Mouse (Mus musculus) embryonic facial prominence, embryonic 13.5 days (tissue): ENCODE data around the gene Mtus2. TPM values are rescaled to one million over a fixed set of nuclear protein-coding genes. Genes with fewer than 3 reads are reported as not detected.
A peak's percentile ranks its signal among the peaks of the same experiment; 100 is the strongest.
"Not testable (repeated sequence)": the region's sequence is repeated elsewhere in the genome, so short reads cannot be mapped to it uniquely, and the experiment has no call there.

Source experiments
- ATAC-seq: fragments of 200-750 bp; cut with Nextera tagmentation; 2 replicates; pipeline ENCODE4 v1.8.0; 2017; ENCODE audit warnings: low read depth; ENCODE audit not compliant: insufficient number of reproducible peaks, insufficient read depth, low FRiP score, low TSS enrichment
- H3K27ac ChIP-seq: fragments of 300-500 bp; sonication (generic); 2 replicates; pipeline ENCODE4 v1.5.1; 2015; ENCODE audit warnings: moderate library complexity, mild to moderate bottlenecking, inconsistent platforms
- H3K27me3 ChIP-seq: fragments of 300-500 bp; sonication (generic); 2 replicates; pipeline ENCODE4 v1.6.1; 2015; ENCODE audit warnings: mild to moderate bottlenecking, inconsistent platforms
- H3K36me3 ChIP-seq: fragments of 300-500 bp; sonication (generic); 2 replicates; pipeline ENCODE4 v1.6.1; 2015; ENCODE audit warnings: mild to moderate bottlenecking, inconsistent platforms
- H3K4me1 ChIP-seq: fragments of 300-500 bp; sonication (generic); 2 replicates; pipeline ENCODE4 v1.6.1; 2015; ENCODE audit warnings: inconsistent platforms
- H3K4me2 ChIP-seq: fragments of 300-500 bp; sonication (generic); 2 replicates; pipeline ENCODE4 v1.6.1; 2015; ENCODE audit warnings: moderate library complexity, mild to moderate bottlenecking, inconsistent platforms
- H3K4me3 ChIP-seq: fragments of 300-500 bp; sonication (generic); 2 replicates; pipeline ENCODE4 v1.5.1; 2015; ENCODE audit warnings: mild to moderate bottlenecking, inconsistent platforms
- H3K9ac ChIP-seq: fragments of 300-500 bp; sonication (generic); 2 replicates; pipeline ENCODE4 v1.6.1; 2015; ENCODE audit warnings: mild to moderate bottlenecking, inconsistent platforms
- H3K9me3 ChIP-seq: fragments of 300-500 bp; sonication (generic); 2 replicates; pipeline ENCODE4 v1.6.1; 2016; ENCODE audit warnings: inconsistent platforms
- WGBS: fragments of 180-500 bp; shearing (Covaris S2); methylation state at CpG from one replicate; pipeline ENCODE4 v1.1.7; 2015; ENCODE audit warnings: mixed read lengths; 5-methylcytosine and 5-hydroxymethylcytosine counted together
- polyA plus RNA-seq: library from polyadenylated mRNA; unstranded; fragments of >200 nt; fragmentation: Nextera tagmentation; extraction: Ambion mirVana; gene quantifications from 2 replicates; pipeline ENCODE4 v1.2.1, GENCODE M21; 2015

Mtus2 gene
- polyA plus RNA-seq, 1 experiment from 2014 or later, result 8.1 TPM

DNA sequence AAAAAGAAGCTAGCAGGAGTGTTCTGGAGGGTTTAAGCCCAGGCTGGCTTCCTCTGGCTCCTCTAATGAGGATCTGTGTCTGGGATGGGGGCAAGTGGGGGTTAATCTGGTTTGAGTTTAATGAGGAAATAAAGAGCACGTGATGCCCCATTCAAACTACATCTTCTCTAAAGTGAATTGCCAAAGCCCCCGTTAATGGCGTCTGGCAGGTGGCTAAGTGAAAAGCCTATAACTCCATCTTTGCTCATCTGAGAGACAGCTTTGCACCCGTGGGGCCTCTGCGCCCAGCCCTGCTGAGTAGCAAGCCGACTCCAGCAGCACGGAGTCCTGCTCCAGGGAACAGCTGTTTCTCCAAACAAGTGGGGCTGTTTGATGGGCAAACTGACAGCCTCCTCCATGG, 332.8 kb downstream of the Mtus2 start:
- WGBS, result 67% methylated on average over 7 of the region's 7 CpGs
- Histone ChIP-seq H3K4me1 (no peaks in the 10 kb centered on the region), H3K36me3 (no peaks in the 10 kb centered on the region), H3K9me3 (peaks cover 5% of the 10 kb centered on the region; the same call in 1 of the 2 replicates), H3K27me3 (no peaks in the 10 kb centered on the region), H3K9ac (no peak overlapping the region), H3K27ac (no peak overlapping the region), H3K4me2 (no peak overlapping the region), H3K4me3 (no peak overlapping the region)
- no peak for ATAC-seq

DNA sequence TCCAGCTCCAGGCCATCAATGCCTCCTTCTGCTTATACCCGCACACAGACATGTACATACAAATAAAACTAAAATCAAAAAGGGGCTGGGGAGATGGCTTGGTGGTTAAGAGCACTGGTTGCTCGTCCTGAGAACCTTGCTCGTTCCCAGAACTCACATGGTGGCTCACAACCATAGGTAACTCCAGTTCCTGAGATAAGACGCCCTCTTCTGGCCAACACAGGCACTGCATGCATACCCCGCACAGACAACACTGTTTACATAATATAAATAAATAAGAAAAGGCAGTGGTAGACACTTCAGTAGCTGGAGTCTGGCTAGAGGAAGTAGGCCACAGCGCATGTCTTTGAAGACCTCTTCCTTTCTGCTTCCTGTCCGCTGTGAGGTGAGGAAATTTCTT, 335.7 kb downstream of the Mtus2 start:
- Histone ChIP-seq H3K4me1 (no peaks in the 10 kb centered on the region), H3K4me2 (no peak overlapping the region), H3K27me3 (no peaks in the 10 kb centered on the region), H3K9me3 (peaks cover 5% of the 10 kb centered on the region; the same call in 1 of the 2 replicates), H3K36me3 (no peaks in the 10 kb centered on the region), H3K4me3 (no peak overlapping the region), H3K9ac (no peak overlapping the region), H3K27ac (no peak overlapping the region)
- ATAC-seq, result no peak
- 81% methylated on average over 7 of the region's 7 CpGs for WGBS

DNA sequence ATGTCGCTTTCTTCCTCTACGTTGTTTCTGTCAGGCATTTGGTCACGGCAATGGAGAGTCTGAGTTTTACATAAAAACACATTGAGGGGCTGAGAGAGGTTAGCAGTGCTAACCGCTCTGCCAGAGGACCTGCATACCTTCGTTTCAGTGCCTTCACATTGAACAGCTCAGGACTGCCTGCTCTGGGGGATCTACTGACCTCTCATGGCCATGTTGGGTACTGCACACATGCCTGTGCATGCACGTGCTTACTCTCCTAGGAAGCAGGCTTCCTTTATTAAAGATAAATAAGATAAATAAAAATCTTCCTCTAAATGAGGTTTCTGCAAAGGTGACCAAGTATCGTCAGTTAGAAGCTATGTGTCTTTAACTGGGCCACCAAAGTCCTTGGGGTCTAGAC, 336.2 kb downstream of the Mtus2 start:
- 78% methylated on average over 7 of the region's 7 CpGs for WGBS
- no peak overlapping the region for H3K9ac ChIP-seq
- ATAC-seq, result no peak
- H3K4me2 ChIP-seq, result no peak overlapping the region
- H3K36me3 ChIP-seq, result no peaks in the 10 kb centered on the region
- H3K9me3 ChIP-seq, result peaks cover 5% of the 10 kb centered on the region; the same call in 1 of the 2 replicates
- no peaks in the 10 kb centered on the region for H3K4me1 ChIP-seq
- H3K4me3 ChIP-seq, result no peak overlapping the region
- no peak overlapping the region for H3K27ac ChIP-seq
- H3K27me3 ChIP-seq, result no peaks in the 10 kb centered on the region

DNA sequence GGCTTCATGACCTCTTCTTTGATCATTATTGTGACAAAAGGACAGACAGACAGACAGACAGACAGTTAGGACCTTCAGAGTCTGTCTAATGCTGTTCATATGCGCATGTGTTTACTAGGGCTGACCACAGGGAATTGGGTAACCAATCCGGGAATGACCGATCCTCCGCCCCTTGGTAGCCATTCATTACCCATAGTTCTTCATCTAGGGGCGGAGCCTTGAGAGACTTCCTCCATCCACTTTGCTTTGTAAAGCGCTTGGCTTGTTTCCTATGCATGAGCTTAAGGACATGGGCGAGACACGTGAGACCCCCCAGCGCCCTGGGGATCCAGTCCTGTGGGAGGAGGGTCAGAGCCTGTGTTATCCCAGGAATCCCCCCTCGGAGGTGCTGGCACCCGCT, 345.8 kb downstream of the Mtus2 start:
- peak overlapping the region; percentile 14; the same call in 1 of the 2 replicates for H3K4me2 ChIP-seq
- no peaks in the 10 kb centered on the region for H3K36me3 ChIP-seq
- no peak for ATAC-seq
- no peak overlapping the region for H3K4me3 ChIP-seq
- no peak overlapping the region for H3K27ac ChIP-seq
- H3K9me3 ChIP-seq, result no peaks in the 10 kb centered on the region
- 81% methylated on average over 11 of the region's 11 CpGs for WGBS
- H3K9ac ChIP-seq, result no peak overlapping the region
- H3K27me3 ChIP-seq, result no peaks in the 10 kb centered on the region
- no peaks in the 10 kb centered on the region for H3K4me1 ChIP-seq

GRCm38 (mm10) chr5:148304112-148304511, 347.0 kb downstream of the Mtus2 start:
- Histone ChIP-seq H3K36me3 (no peaks in the 10 kb centered on the region), H3K4me3 (no peak overlapping the region)
- WGBS, result 87% methylated on average over 2 of the region's 2 CpGs

GRCm38 (mm10) chr5:148310790-148311189, 353.7 kb downstream of the Mtus2 start:
- no peak for ATAC-seq
- Histone ChIP-seq H3K4me3 (no peak overlapping the region), H3K27ac (no peak overlapping the region), H3K9ac (no peak overlapping the region), H3K4me2 (no peak overlapping the region), H3K4me1 (no peaks in the 10 kb centered on the region), H3K9me3 (no peaks in the 10 kb centered on the region), H3K36me3 (no peaks in the 10 kb centered on the region), H3K27me3 (no peaks in the 10 kb centered on the region)
- 62% methylated on average over 10 of the region's 10 CpGs for WGBS

More at GRCm38 (mm10) chr5:148304112-148304511, 347.0 kb downstream of the Mtus2 start:
- H3K27me3 ChIP-seq, result no peaks in the 10 kb centered on the region
- no peak for ATAC-seq
- no peaks in the 10 kb centered on the region for H3K9me3 ChIP-seq
- no peak overlapping the region for H3K27ac ChIP-seq
- H3K4me2 ChIP-seq, result no peak overlapping the region
- H3K4me1 ChIP-seq, result no peaks in the 10 kb centered on the region
- H3K9ac ChIP-seq, result no peak overlapping the region

- Histone ChIP-seq H3K9me3 (no peaks in the 10 kb centered on the region), H3K4me1 (no peaks in the 10 kb centered on the region), H3K9ac (no peak overlapping the region), H3K27ac (no peak overlapping the region), H3K4me2 (no peak overlapping the region), H3K27me3 (no peaks in the 10 kb centered on the region), H3K36me3 (no peaks in the 10 kb centered on the region), H3K4me3 (no peak overlapping the region)
- 48% methylated on average over 2 of the region's 2 CpGs for WGBS
- no peak for ATAC-seq
Observed at GRCm38 (mm10) chr5:148312443-148312842, 355.3 kb downstream of the Mtus2 start.

DNA sequence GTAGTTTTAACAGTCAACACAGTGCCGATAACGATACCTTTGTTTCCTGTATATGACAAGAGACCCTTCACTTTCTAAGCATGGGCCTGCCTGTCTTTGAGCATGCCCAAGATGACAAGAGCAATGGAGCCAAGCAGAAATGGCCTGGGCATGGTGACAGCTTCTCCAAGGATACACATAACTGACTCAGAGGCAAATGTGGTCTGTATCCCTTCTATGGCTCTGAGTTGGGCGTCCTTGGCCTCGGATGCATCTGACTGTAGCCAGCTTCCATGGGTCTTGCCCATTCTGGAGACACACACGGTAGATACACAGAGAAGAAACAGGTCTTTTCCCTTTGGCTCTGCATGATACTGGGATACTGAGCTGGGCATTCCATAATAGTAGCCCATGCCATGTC, 357.8 kb downstream of the Mtus2 start:
- Histone ChIP-seq H3K4me1 (no peaks in the 10 kb centered on the region), H3K4me2 (no peak overlapping the region), H3K36me3 (no peaks in the 10 kb centered on the region), H3K9ac (no peak overlapping the region), H3K27ac (no peak overlapping the region), H3K9me3 (no peaks in the 10 kb centered on the region), H3K27me3 (no peaks in the 10 kb centered on the region), H3K4me3 (no peak overlapping the region)
- ATAC-seq, result no peak
- 90% methylated on average over 5 of the region's 5 CpGs for WGBS

DNA sequence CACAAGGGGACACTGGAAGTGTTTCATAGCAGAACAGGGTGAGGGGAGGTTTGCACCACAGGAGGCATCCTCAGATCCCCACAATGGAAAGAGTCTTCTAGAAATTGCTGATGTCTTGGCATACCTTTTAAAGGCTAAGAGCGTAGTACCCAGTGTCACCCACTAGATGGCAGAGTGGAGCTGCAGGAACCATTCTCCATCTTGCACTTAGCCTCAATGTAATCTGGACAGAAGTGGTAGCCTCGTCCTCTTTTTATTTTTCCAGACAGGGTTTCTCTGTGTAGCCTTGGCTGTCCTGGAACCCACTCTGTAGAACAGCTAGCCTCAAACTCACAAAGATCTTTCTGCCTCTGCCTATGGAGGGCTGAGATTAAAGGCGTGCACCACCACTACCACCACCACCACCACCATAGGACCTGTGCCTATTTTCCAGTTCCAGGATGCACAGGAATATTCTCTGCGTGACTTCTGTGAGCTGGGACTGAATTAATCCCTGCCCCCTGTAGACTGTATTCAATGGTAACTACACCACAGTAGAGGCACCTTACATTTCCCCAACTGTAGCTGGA, 368.3 kb downstream of the Mtus2 start:
- ATAC-seq, result no peak
- Histone ChIP-seq H3K9me3 (no peaks in the 10 kb centered on the region), H3K4me2 (no peak overlapping the region), H3K4me3 (no peak overlapping the region), H3K27ac (no peak overlapping the region), H3K27me3 (no peaks in the 10 kb centered on the region), H3K4me1 (no peaks in the 10 kb centered on the region), H3K36me3 (no peaks in the 10 kb centered on the region), H3K9ac (no peak overlapping the region)
- WGBS, result 42% methylated on average over 4 of the region's 4 CpGs

GRCm38 (mm10) chr5:148326295-148326694, 369.2 kb downstream of the Mtus2 start:
- not testable (repeated sequence) for H3K9me3 ChIP-seq, H3K4me3 ChIP-seq, H3K36me3 ChIP-seq, H3K27me3 ChIP-seq, ATAC-seq, H3K4me2 ChIP-seq, H3K27ac ChIP-seq, H3K4me1 ChIP-seq, H3K9ac ChIP-seq
- 92% methylated on average over 9 of the region's 9 CpGs for WGBS

DNA sequence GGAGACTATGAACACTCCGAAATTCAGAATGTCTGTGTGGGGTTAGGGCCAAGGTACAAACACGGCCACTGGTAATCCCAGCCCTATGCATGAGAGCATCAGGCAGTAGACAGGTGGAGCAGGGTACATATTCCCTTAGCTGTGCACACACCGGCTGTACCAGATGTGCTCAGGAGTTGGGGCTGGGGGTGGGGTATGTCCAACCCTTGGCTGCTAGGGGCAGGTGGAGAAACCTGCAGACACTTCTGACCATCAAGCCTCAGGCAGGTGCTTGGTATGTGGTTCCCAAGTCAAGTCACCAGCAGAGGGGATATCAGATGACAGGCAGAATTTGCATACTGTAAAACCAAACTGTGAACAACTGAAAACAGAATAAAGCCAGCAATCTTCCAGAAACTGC, 371.9 kb downstream of the Mtus2 start:
- Histone ChIP-seq H3K4me3 (no peak overlapping the region), H3K9ac (no peak overlapping the region), H3K9me3 (no peaks in the 10 kb centered on the region), H3K27me3 (no peaks in the 10 kb centered on the region), H3K4me2 (no peak overlapping the region), H3K4me1 (peaks cover 10% of the 10 kb centered on the region), H3K36me3 (peaks cover 17% of the 10 kb centered on the region), H3K27ac (no peak overlapping the region)
- 0 out of 2 replicates have a peak, but pooled peaks have one; percentile 33 for ATAC-seq
- WGBS, result 88% methylated on average over 3 of the region's 3 CpGs

DNA sequence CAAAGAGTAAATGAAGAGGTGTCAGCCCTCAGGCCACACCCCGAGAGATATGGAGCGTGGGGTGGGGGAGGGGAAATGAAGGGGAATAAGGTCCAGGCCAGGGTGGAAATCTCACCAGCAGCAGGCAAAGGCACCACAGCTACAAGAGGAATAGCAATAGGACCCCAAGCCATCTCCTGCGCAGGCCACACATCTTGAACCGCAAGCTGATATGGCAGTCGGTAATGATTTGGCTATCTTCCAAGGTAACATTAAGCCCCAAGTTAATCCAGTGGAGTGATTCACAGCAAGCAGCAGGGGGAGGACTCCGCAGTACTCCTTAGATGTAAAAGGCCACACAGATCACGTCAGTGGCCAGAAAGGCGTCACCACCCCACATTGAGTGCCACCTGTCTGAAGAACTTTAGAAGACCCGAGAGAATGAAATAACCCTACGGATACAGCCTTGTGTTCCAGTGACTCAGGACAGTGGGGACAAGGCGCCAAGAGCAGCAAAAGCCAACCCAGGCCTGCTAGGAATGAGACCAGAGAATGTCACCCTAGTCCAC, 374.2 kb downstream of the Mtus2 start:
- no peak for ATAC-seq
- Histone ChIP-seq H3K9me3 (no peaks in the 10 kb centered on the region), H3K27ac (no peak overlapping the region), H3K27me3 (no peaks in the 10 kb centered on the region), H3K4me3 (no peak overlapping the region), H3K4me2 (no peak overlapping the region), H3K36me3 (peaks cover 25% of the 10 kb centered on the region), H3K4me1 (peaks cover 10% of the 10 kb centered on the region), H3K9ac (no peak overlapping the region)
- WGBS, result 72% methylated on average over 11 of the region's 11 CpGs
